Mouse (Mus musculus): Measurements from ENCODE around the gene Rabac1. TPM values are rescaled to one million over a fixed set of nuclear protein-coding genes. Genes with fewer than 3 reads are reported as not detected.

Gene Rabac1
- polyA plus RNA-seq, 2 experiments: 46.8 to 62.2 TPM

- TF ChIP-seq EP300 (IDR thresholded peaks at IDR 0.05; ENCODE audit: low read depth) (no peak), CTCF (IDR thresholded peaks at IDR 0.05; ENCODE audit: low read depth) (no peak)
- 2% methylated on average over 17 of the region's 17 CpGs for WGBS (ENCODE audit: insufficient replicate concordance)
- H3K4me1 ChIP-seq (replicated peaks; ENCODE audit: control insufficient read depth in 2 of 2, insufficient read depth in 2 of 2, low read length in 1 of 2): no peaks in the 10 kb centered on the region
- ATAC-seq (ENCODE audit: insufficient read depth) (no peak), DNase-seq (ENCODE audit: low read depth in 3 of 3, low spot score in 3 of 3) (peak; percentile 24 to 41 (median 40))
- no peak overlapping the region for H3K9ac ChIP-seq (replicated peaks)
- peaks cover 60% of the 10 kb centered on the region for H3K27me3 ChIP-seq (ENCODE audit: control insufficient read depth, insufficient read depth, low read length)
- H3K36me3 ChIP-seq (replicated peaks; ENCODE audit: control insufficient read depth, insufficient read depth, low read depth): no peaks in the 10 kb centered on the region
- no peak overlapping the region for H3K4me2 ChIP-seq (ENCODE audit: low read depth)
- no peak overlapping the region for H3K27ac ChIP-seq
- H3K4me3 ChIP-seq (ENCODE audit: insufficient read depth in 1 of 2, low read depth in 2 of 2, low read length in 2 of 2): no peak overlapping the region
- H3K9me3 ChIP-seq (ENCODE audit: control insufficient read depth, low read length): no peaks in the 10 kb centered on the region
Observed at GRCm38 (mm10) chr7:25008635-25009034, 36.1 kb upstream of the Rabac1 start.

GRCm38 (mm10) chr7:25007609-25008374 is 35.2 kb upstream of the Rabac1 start:
- no peak overlapping the region for H3K27ac ChIP-seq
- DNase-seq (ENCODE audit: low read depth in 3 of 3, low spot score in 3 of 3) (no peak), ATAC-seq (ENCODE audit: insufficient read depth) (no peak)
- H3K27me3 ChIP-seq (ENCODE audit: control insufficient read depth, insufficient read depth, low read length): peaks cover 60% of the 10 kb centered on the region
- no peaks in the 10 kb centered on the region for H3K4me1 ChIP-seq (replicated peaks; ENCODE audit: control insufficient read depth in 2 of 2, insufficient read depth in 2 of 2, low read length in 1 of 2)
- no peaks in the 10 kb centered on the region for H3K9me3 ChIP-seq (ENCODE audit: control insufficient read depth, low read length)
- H3K4me2 ChIP-seq (ENCODE audit: low read depth): no peak overlapping the region
- no peaks in the 10 kb centered on the region for H3K36me3 ChIP-seq (replicated peaks; ENCODE audit: control insufficient read depth, insufficient read depth, low read depth)
- no peak overlapping the region for H3K9ac ChIP-seq (replicated peaks)
- no peak overlapping the region for H3K4me3 ChIP-seq (ENCODE audit: insufficient read depth in 1 of 2, low read depth in 2 of 2, low read length in 2 of 2)
- TF ChIP-seq EP300 (IDR thresholded peaks at IDR 0.05; ENCODE audit: low read depth) (no peak), CTCF (IDR thresholded peaks at IDR 0.05; ENCODE audit: low read depth) (no peak)
- 33% methylated on average over 8 of the region's 8 CpGs for WGBS (ENCODE audit: insufficient replicate concordance)

DNA sequence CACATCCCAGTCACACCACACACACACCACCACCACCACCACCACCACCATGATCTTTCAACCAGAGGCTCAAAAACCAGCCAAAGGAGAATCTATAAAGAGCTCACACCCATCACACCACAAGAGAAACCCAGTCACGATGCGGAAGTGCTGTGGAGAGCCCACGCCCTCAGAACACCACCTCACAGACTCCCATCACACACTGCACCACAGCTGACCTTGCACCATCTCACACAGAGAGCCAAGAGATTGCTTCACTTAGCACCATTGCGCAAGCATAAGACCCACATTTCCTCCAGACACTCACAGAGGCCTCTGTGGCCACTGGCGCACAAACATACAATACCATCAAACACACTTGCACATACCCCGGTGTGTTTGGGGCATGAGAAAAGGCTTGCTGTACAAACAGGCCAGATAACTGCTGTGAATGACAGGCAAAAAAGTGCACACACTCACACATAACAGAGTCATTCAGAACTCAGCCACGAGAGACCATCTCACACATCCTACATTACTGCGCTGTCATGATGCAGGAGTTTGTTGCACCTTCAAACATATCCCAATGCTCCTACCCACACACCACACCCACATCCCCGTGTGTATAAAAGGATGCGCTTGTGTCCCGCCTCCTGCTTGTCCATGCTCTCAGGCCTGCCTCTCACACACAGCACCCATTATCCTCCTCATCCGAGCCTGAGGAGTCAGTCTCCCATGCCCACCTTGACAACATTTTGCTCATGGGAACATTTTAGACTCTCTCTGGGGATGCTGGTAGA is 34.2 kb upstream of the Rabac1 start:
- Histone ChIP-seq H3K4me2 (ENCODE audit: low read depth) (no peak overlapping the region), H3K4me1 (replicated peaks; ENCODE audit: control insufficient read depth in 2 of 2, insufficient read depth in 2 of 2, low read length in 1 of 2) (no peaks in the 10 kb centered on the region), H3K9ac (replicated peaks) (no peak overlapping the region), H3K9me3 (ENCODE audit: control insufficient read depth, low read length) (no peaks in the 10 kb centered on the region), H3K27ac (no peak overlapping the region), H3K4me3 (ENCODE audit: insufficient read depth in 1 of 2, low read depth in 2 of 2, low read length in 2 of 2) (no peak overlapping the region), H3K36me3 (replicated peaks; ENCODE audit: control insufficient read depth, insufficient read depth, low read depth) (no peaks in the 10 kb centered on the region), H3K27me3 (ENCODE audit: control insufficient read depth, insufficient read depth, low read length) (peaks cover 60% of the 10 kb centered on the region)
- ATAC-seq (ENCODE audit: insufficient read depth) (no peak), DNase-seq (ENCODE audit: low read depth in 3 of 3, low spot score in 3 of 3) (peak; percentile 18 to 35 (median 19))
- 51% methylated on average over 12 of the region's 12 CpGs for WGBS (ENCODE audit: insufficient replicate concordance)
- TF ChIP-seq CTCF (IDR thresholded peaks at IDR 0.05; ENCODE audit: low read depth): no peak
- no peak for TF ChIP-seq EP300 (IDR thresholded peaks at IDR 0.05; ENCODE audit: low read depth)

GRCm38 (mm10) chr7:25006171-25006570 is 33.6 kb upstream of the Rabac1 start:
- 42% methylated on average over 3 of the region's 3 CpGs for WGBS (ENCODE audit: insufficient replicate concordance)
- no peaks in the 10 kb centered on the region for H3K9me3 ChIP-seq (ENCODE audit: control insufficient read depth, low read length)
- no peak for TF ChIP-seq EP300 (IDR thresholded peaks at IDR 0.05; ENCODE audit: low read depth)
- H3K27me3 ChIP-seq (ENCODE audit: control insufficient read depth, insufficient read depth, low read length): peaks cover 55% of the 10 kb centered on the region
- no peak overlapping the region for H3K4me2 ChIP-seq (ENCODE audit: low read depth)
- DNase-seq (ENCODE audit: low read depth in 3 of 3, low spot score in 3 of 3) (no peak), ATAC-seq (ENCODE audit: insufficient read depth) (no peak)
- H3K4me3 ChIP-seq (ENCODE audit: insufficient read depth in 1 of 2, low read depth in 2 of 2, low read length in 2 of 2): no peak overlapping the region
- no peak overlapping the region for H3K9ac ChIP-seq (replicated peaks)
- H3K36me3 ChIP-seq (replicated peaks; ENCODE audit: control insufficient read depth, insufficient read depth, low read depth): no peaks in the 10 kb centered on the region
- H3K27ac ChIP-seq: no peak overlapping the region
- no peaks in the 10 kb centered on the region for H3K4me1 ChIP-seq (replicated peaks; ENCODE audit: control insufficient read depth in 2 of 2, insufficient read depth in 2 of 2, low read length in 1 of 2)

GRCm38 (mm10) chr7:25005421-25006065 is 33.0 kb upstream of the Rabac1 start, which contains the start of gene Atp1a3:
TSS of gene Atp1a3 (minus strand) at chr7:25005958.
- Histone ChIP-seq H3K4me3 (ENCODE audit: insufficient read depth in 1 of 2, low read depth in 2 of 2, low read length in 2 of 2) (peak within 1 kb of the TSS in 1 of 2 experiments; percentile 27; a peak in 1 of 4 replicates), H3K9me3 (ENCODE audit: control insufficient read depth, low read length) (no peaks in the 10 kb centered on the region), H3K4me1 (replicated peaks; ENCODE audit: control insufficient read depth in 2 of 2, insufficient read depth in 2 of 2, low read length in 1 of 2) (no peaks in the 10 kb centered on the region), H3K27me3 (ENCODE audit: control insufficient read depth, insufficient read depth, low read length) (peaks cover 50% of the 10 kb centered on the region), H3K27ac (no peak within 1 kb of the TSS), H3K36me3 (replicated peaks; ENCODE audit: control insufficient read depth, insufficient read depth, low read depth) (no peaks in the 10 kb centered on the region), H3K9ac (replicated peaks) (no peak within 1 kb of the TSS), H3K4me2 (ENCODE audit: low read depth) (peak within 1 kb of the TSS; percentile 11; the same call in 1 of the 2 replicates)
- TF ChIP-seq EP300 (IDR thresholded peaks at IDR 0.05; ENCODE audit: low read depth) (no peak), CTCF (IDR thresholded peaks at IDR 0.05; ENCODE audit: low read depth) (no peak)
- no peak for DNase-seq (ENCODE audit: low read depth in 3 of 3, low spot score in 3 of 3)
- WGBS (ENCODE audit: insufficient replicate concordance): 3% methylated on average over 48 of the region's 54 CpGs
- ATAC-seq (ENCODE audit: insufficient read depth): no peak
